Mouse (Mus musculus) heart, embryonic 10.5 days (tissue): ENCODE measurements around the gene Pla2g2e. TPM values are rescaled to one million over a fixed set of nuclear protein-coding genes. Genes with fewer than 3 reads are reported as not detected.

Experiments used
- polyA plus RNA-seq: library from polyadenylated mRNA; unstranded; fragments of >200 nt; fragmentation: Nextera tagmentation; extraction: Ambion mirVana; gene quantifications from 2 replicates; pipeline ENCODE4 v1.2.1, GENCODE M21; 2016

Pla2g2e gene
- polyA plus RNA-seq, 1 experiment from 2014 or later: not detected

Other genes with a start within 250 kb of the Pla2g2e start
- gene Vwa5b1, start 242.1 kb upstream of the Pla2g2e start, polyA plus RNA-seq: 0.01 and 0.14 TPM in 2 replicates
- 0.31 and 0.49 TPM in 2 replicates for gene Pla2g2c, start 153.2 kb upstream of the Pla2g2e start, polyA plus RNA-seq
- 1.0 and 1.3 TPM in 2 replicates for gene Ubxn10, start 140.8 kb upstream of the Pla2g2e start, polyA plus RNA-seq
- 0.20 TPM in 1 of 2 replicates, not detected in the other for gene Pla2g2f, start 120.3 kb upstream of the Pla2g2e start, polyA plus RNA-seq
- 0.19 TPM in 1 of 2 replicates, not detected in the other for gene Pla2g2d, start 102.2 kb upstream of the Pla2g2e start, polyA plus RNA-seq
- 0.91 and 2.1 TPM in 2 replicates for gene Pla2g5, start 14.5 kb upstream of the Pla2g2e start, polyA plus RNA-seq
- gene Gm13030, start 4.0 kb upstream of the Pla2g2e start, polyA plus RNA-seq: not detected in 2 replicates
- 3.1 and 5.2 TPM in 2 replicates for gene Otud3, start 36.0 kb downstream of the Pla2g2e start, polyA plus RNA-seq
- gene Rnf186, start 89.2 kb downstream of the Pla2g2e start, polyA plus RNA-seq: 0.14 TPM in 1 of 2 replicates, not detected in the other
- gene Tmco4, start 94.9 kb downstream of the Pla2g2e start, polyA plus RNA-seq: 3.4 and 4.2 TPM in 2 replicates
- gene Htr6, start 197.6 kb downstream of the Pla2g2e start, polyA plus RNA-seq: not detected in 2 replicates
- 6.4 and 7.3 TPM in 2 replicates for gene Nbl1, start 215.1 kb downstream of the Pla2g2e start, polyA plus RNA-seq